Mouse (Mus musculus) embryonic stem cell, embryonic (primary cell): ENCODE measurements at regions not wholly inside any gene's neighbourhood (a gene's known extent, or its start where the extent isn't known, plus 50 kb on each side); places are given as distances from the start of the nearest gene placed in this dataset.

ENCODE experiments used
- CTCF ChIA-PET, 4 experiments: fragments of 300-600 bp in 2 of 4; fragments of 350-600 bp in 2 of 4; sonication (Branson Sonifier 250); formaldehyde crosslinking; loops; one replicate each; lab custom pipeline; 2022; ENCODE audit warnings: inconsistent platforms in 2 of 4; lab: Charles Lee
- POLR2A ChIA-PET, 4 experiments: fragments of 300-600 bp in 2 of 4; fragments of 350-600 bp in 2 of 4; sonication (Branson Sonifier 250); formaldehyde crosslinking; loops; one replicate each; lab custom pipeline; 2022; ENCODE audit warnings: antibody characterized with exemption in 4 of 4, inconsistent platforms in 1 of 4; lab: Charles Lee

DNA sequence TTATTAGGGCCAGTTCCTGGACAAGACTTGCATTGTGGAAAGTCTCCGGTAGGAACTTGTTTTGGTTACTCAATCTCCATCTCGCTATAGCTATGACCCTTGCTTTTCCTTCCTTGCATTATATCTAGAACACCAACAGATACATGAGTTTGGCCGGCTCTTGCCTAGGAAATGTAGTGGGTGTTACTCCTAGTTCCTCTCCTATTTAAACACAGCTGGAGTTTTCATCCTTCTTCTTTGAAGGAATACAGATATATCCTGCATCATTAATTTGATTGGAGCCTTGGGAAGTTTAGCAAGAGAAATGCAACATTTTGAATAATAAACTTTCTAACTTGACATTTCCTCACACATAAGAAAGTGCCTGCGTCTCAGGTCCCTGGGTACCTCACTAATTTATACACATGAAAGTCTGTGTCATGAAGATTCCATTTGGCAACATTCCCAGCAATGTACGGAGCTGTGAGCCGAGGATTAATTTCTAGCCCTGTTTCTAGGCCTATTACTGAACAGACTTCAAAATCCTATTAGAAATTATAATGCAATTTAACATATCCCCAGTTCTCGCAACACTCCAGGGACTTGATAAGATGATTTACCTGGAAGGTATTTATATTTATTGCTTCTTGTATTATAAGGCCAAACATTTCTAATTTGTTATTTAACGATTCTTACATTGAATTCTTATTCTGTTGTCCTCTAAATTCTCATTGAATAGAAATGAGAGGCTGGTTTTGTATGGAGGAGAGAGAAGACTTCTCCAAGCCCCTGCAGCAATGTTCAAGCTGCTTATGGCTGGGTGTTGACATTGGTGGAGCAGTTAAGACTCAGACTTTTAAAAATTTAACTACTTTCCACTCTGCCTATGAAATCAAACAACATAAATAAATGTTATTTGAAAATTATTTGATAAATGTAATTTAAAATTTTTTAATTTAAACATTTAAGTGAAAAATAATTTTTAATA, 62.3 kb downstream of the Sntn start:
- ChIA-PET POLR2A (no interaction called here), CTCF (interaction anchor here in 1 of 4 experiments (1.3 kb wide), 1 partner anchor 185 kb away, joined by 3 read pairs; no protein-coding TSS in a partner anchor)
